Mouse (Mus musculus): Measurements from ENCODE around the gene Ell. TPM values are rescaled to one million over a fixed set of nuclear protein-coding genes. Genes with fewer than 3 reads are reported as not detected.
"Not testable (repeated sequence)": the region's sequence is repeated elsewhere in the genome, so short reads cannot be mapped to it uniquely, and the experiment has no call there.

Ell gene
- polyA plus RNA-seq, 1 experiment from 2014 or later: 20.9 TPM

- Histone ChIP-seq H3K4me3 (peak within 1 kb of the TSS; percentile 89), H3K9ac (peak within 1 kb of the TSS; percentile 95)
- ATAC-seq (ENCODE audit: low FRiP score, low read depth): peak; percentile 90
Observed at GRCm38 (mm10) chr8:70510228-70510915, 28.9 kb upstream of the Ell start, which contains the start of gene Uba52. Gene Uba52, minus strand, starts transcription at chr8:70510801.

GRCm38 (mm10) chr8:70511174-70511573 is 28.1 kb upstream of the Ell start:
- H3K9ac ChIP-seq; H3K27me3 ChIP-seq; ATAC-seq (ENCODE audit: low FRiP score, low read depth); H3K9me3 ChIP-seq: not testable (repeated sequence)
- 85% methylated on average over 6 of the region's 6 CpGs for WGBS
- H3K27ac ChIP-seq (replicated peaks): peak overlapping the region; percentile 97
- peaks cover 22% of the 10 kb centered on the region for H3K36me3 ChIP-seq
- H3K4me3 ChIP-seq: peak overlapping the region; percentile 89
- peaks cover 26% of the 10 kb centered on the region for H3K4me1 ChIP-seq (replicated peaks)
- peak overlapping the region; percentile 91 for H3K4me2 ChIP-seq

More at GRCm38 (mm10) chr8:70510228-70510915, 28.9 kb upstream of the Ell start, which contains the start of gene Uba52:
- peaks cover 22% of the 10 kb centered on the region for H3K36me3 ChIP-seq
- under 1% methylated on average over 74 of the region's 74 CpGs for WGBS
- H3K4me1 ChIP-seq (replicated peaks): peaks cover 34% of the 10 kb centered on the region
- H3K9me3 ChIP-seq: no peaks in the 10 kb centered on the region
- peak within 1 kb of the TSS; percentile 97 for H3K27ac ChIP-seq (replicated peaks)
- no peaks in the 10 kb centered on the region for H3K27me3 ChIP-seq
- H3K4me2 ChIP-seq: peak within 1 kb of the TSS; percentile 91

- no peak for ATAC-seq (ENCODE audit: low FRiP score, low read depth)
- H3K9ac ChIP-seq: no peak overlapping the region
- WGBS: 93% methylated on average over 2 of the region's 2 CpGs
- H3K4me3 ChIP-seq: no peak overlapping the region
- H3K27ac ChIP-seq (replicated peaks): no peak overlapping the region
- H3K4me1 ChIP-seq (replicated peaks): peaks cover 26% of the 10 kb centered on the region
- no peaks in the 10 kb centered on the region for H3K27me3 ChIP-seq
- no peaks in the 10 kb centered on the region for H3K9me3 ChIP-seq
- no peak overlapping the region for H3K4me2 ChIP-seq
- H3K36me3 ChIP-seq: peaks cover 22% of the 10 kb centered on the region
Observed at GRCm38 (mm10) chr8:70511770-70512169, 27.5 kb upstream of the Ell start.

GRCm38 (mm10) chr8:70512253-70512903 is 26.9 kb upstream of the Ell start:
- peaks cover 23% of the 10 kb centered on the region for H3K4me1 ChIP-seq (replicated peaks)
- no peak for ATAC-seq (ENCODE audit: low FRiP score, low read depth)
- H3K4me2 ChIP-seq: no peak overlapping the region
- no peaks in the 10 kb centered on the region for H3K9me3 ChIP-seq
- H3K36me3 ChIP-seq: peaks cover 21% of the 10 kb centered on the region
- no peak overlapping the region for H3K27ac ChIP-seq (replicated peaks)
- 95% methylated on average over 11 of the region's 11 CpGs for WGBS
- H3K4me3 ChIP-seq: no peak overlapping the region
- no peak overlapping the region for H3K9ac ChIP-seq
- H3K27me3 ChIP-seq: no peaks in the 10 kb centered on the region

GRCm38 (mm10) chr8:70513441-70513840 is 25.8 kb upstream of the Ell start:
- H3K4me3 ChIP-seq: no peak overlapping the region
- no peaks in the 10 kb centered on the region for H3K27me3 ChIP-seq
- no peak overlapping the region for H3K9ac ChIP-seq
- no peak overlapping the region for H3K27ac ChIP-seq (replicated peaks)
- WGBS: 49% methylated on average over 2 of the region's 2 CpGs
- H3K4me1 ChIP-seq (replicated peaks): peaks cover 22% of the 10 kb centered on the region
- no peaks in the 10 kb centered on the region for H3K9me3 ChIP-seq
- H3K36me3 ChIP-seq: peaks cover 12% of the 10 kb centered on the region; the same call in 1 of the 2 replicates
- no peak overlapping the region for H3K4me2 ChIP-seq
- ATAC-seq (ENCODE audit: low FRiP score, low read depth): no peak

- H3K27ac ChIP-seq (replicated peaks): no peak overlapping the region
- no peaks in the 10 kb centered on the region for H3K27me3 ChIP-seq
- no peaks in the 10 kb centered on the region for H3K9me3 ChIP-seq
- 79% methylated on average over 10 of the region's 10 CpGs for WGBS
- H3K4me3 ChIP-seq: no peak overlapping the region
- H3K36me3 ChIP-seq: peaks cover 12% of the 10 kb centered on the region; the same call in 1 of the 2 replicates
- no peak for ATAC-seq (ENCODE audit: low FRiP score, low read depth)
- no peak overlapping the region for H3K9ac ChIP-seq
- no peak overlapping the region for H3K4me2 ChIP-seq
- peaks cover 10% of the 10 kb centered on the region for H3K4me1 ChIP-seq (replicated peaks)
Observed at GRCm38 (mm10) chr8:70517940-70518643, 21.2 kb upstream of the Ell start.

- Histone ChIP-seq H3K9me3 (no peaks in the 10 kb centered on the region), H3K36me3 (peaks cover 8% of the 10 kb centered on the region; the same call in 1 of the 2 replicates), H3K9ac (no peak overlapping the region), H3K27me3 (no peaks in the 10 kb centered on the region), H3K27ac (replicated peaks) (no peak overlapping the region), H3K4me3 (no peak overlapping the region), H3K4me2 (no peak overlapping the region), H3K4me1 (replicated peaks) (peaks cover 16% of the 10 kb centered on the region)
- ATAC-seq (ENCODE audit: low FRiP score, low read depth): no peak
- 95% methylated on average over 6 of the region's 6 CpGs for WGBS
Observed at GRCm38 (mm10) chr8:70519043-70519442, 20.2 kb upstream of the Ell start.

- Histone ChIP-seq H3K4me3 (no peak overlapping the region), H3K9ac (no peak overlapping the region), H3K27ac (replicated peaks) (no peak overlapping the region), H3K4me1 (replicated peaks) (peaks cover 16% of the 10 kb centered on the region), H3K9me3 (no peaks in the 10 kb centered on the region), H3K36me3 (peaks cover 8% of the 10 kb centered on the region; the same call in 1 of the 2 replicates), H3K27me3 (no peaks in the 10 kb centered on the region), H3K4me2 (no peak overlapping the region)
- 75% methylated on average over 2 of the region's 2 CpGs for WGBS
- ATAC-seq (ENCODE audit: low FRiP score, low read depth): no peak
Observed at GRCm38 (mm10) chr8:70519606-70520005, 19.7 kb upstream of the Ell start.

- Histone ChIP-seq H3K4me1 (replicated peaks) (peaks cover 25% of the 10 kb centered on the region), H3K9me3 (no peaks in the 10 kb centered on the region), H3K9ac (peak overlapping the region; percentile 81), H3K36me3 (peaks cover 8% of the 10 kb centered on the region; the same call in 1 of the 2 replicates), H3K4me3 (peak overlapping the region; percentile 72), H3K27me3 (no peaks in the 10 kb centered on the region), H3K4me2 (peak overlapping the region; percentile 79), H3K27ac (replicated peaks) (peak overlapping the region; percentile 83)
- under 1% methylated on average over 48 of the region's 51 CpGs for WGBS
- ATAC-seq (ENCODE audit: low FRiP score, low read depth): peak; percentile 87
Observed at GRCm38 (mm10) chr8:70522592-70523403, 16.5 kb upstream of the Ell start.

- no peak for ATAC-seq (ENCODE audit: low FRiP score, low read depth)
- 5% methylated on average over 8 of the region's 8 CpGs for WGBS
- Histone ChIP-seq H3K4me1 (replicated peaks) (peaks cover 43% of the 10 kb centered on the region), H3K9ac (peak overlapping the region; percentile 88), H3K4me3 (peak overlapping the region; percentile 88), H3K27me3 (no peaks in the 10 kb centered on the region), H3K27ac (replicated peaks) (peak overlapping the region; percentile 92), H3K36me3 (peaks cover 15% of the 10 kb centered on the region), H3K9me3 (no peaks in the 10 kb centered on the region), H3K4me2 (peak overlapping the region; percentile 82)
Observed at GRCm38 (mm10) chr8:70527111-70527511, 12.1 kb upstream of the Ell start.

GRCm38 (mm10) chr8:70527512-70528181 is 11.6 kb upstream of the Ell start, which contains the start of the genes Fkbp8 and Kxd1:
Gene Fkbp8, plus strand, starts transcription at chr8:70527724.
Gene Kxd1, minus strand, starts transcription at chr8:70527956.
- peaks cover 38% of the 10 kb centered on the region for H3K4me1 ChIP-seq (replicated peaks)
- peak within 1 kb of the TSS; percentile 82 for H3K4me2 ChIP-seq
- peak within 1 kb of the TSS; percentile 88 for H3K4me3 ChIP-seq
- ATAC-seq (ENCODE audit: low FRiP score, low read depth): peak; percentile 94
- 0% methylated on average over 53 of the region's 61 CpGs for WGBS
- no peaks in the 10 kb centered on the region for H3K27me3 ChIP-seq
- no peaks in the 10 kb centered on the region for H3K9me3 ChIP-seq
- H3K36me3 ChIP-seq: peaks cover 20% of the 10 kb centered on the region
- H3K9ac ChIP-seq: peak within 1 kb of the TSS; percentile 88
- peak within 1 kb of the TSS; percentile 92 for H3K27ac ChIP-seq (replicated peaks)
